Mouse (Mus musculus): ENCODE measurements at regions not wholly inside any gene's neighbourhood (a gene's known extent, or its start where the extent isn't known, plus 50 kb on each side); places are given as distances from the start of the nearest gene placed in this dataset.

DNA sequence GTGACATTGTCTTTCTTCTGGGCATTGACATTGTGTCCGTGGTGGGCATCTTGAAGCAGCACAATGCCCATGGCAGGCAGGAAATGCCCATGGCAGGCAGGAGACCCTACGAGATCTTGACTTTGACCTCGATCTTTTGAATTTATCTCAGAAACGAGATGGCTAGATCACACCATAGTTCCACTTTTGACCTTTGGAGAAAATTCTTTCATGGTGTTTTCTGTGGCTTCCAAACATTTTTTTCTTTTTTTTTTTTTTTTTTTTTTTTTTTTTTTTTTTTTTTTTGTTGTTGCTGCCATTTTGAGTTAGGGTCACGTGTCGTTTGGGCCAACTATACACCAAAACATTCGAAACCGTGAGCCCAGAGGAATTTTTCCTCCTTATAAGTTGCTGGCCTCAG lies 201.5 kb downstream of the Vrk1 start:
- TF ChIP-seq CTCF (IDR thresholded peaks at IDR 0.05; ENCODE audit: low read depth) = no peak
- no peak for TF ChIP-seq EP300 (IDR thresholded peaks at IDR 0.05; ENCODE audit: low read depth)

Measured in liver, postnatal 0 days (tissue).